In the genomic region with DNA sequence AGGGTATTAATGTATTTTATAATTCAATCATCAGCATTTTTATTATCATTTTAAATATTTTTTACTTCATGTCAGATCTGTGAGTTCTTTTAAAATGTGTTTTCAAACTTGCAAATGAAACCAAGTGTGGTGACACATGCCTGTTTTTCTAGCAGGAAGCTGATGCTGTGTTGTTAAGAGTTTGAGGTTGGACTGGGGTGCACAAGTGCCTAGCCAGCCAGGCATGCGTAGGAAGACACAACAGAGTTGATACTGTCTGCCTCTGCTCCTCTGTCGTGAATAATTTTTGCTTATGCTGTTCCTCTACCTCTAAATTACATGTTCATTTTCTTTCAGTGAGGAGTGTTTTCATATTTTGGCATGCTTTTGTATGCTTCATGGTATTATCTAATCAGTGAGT, we compare ENCODE assay signal across 19 mouse cellular contexts.
DNase-seq lines count a peak whose midpoint lies in the region; ATAC-seq lines count a peak whose summit lies in the region.
"Had no signal": no experiment of that assay in that cellular context is flagged by ENCODE, and none has a peak within 500 bp of the region (broad histone marks: within the 10 kb centered on the region; RNA-seq: fewer than 3 reads in every experiment).

No protein-coding gene starts in this region.

- DNase-seq in lung, postnatal 25 days (ENCODE audit: low spot score) = peak; percentile 10
- DNase-seq in lung, postnatal 36 days = no peak
- peak; percentile 60 for DNase-seq in CD4-positive, CD25-positive, alpha-beta regulatory T cell, adult 2 months (ENCODE audit: low read depth, low spot score)
- DNase-seq in induced T-regulatory cell, adult 2 months (ENCODE audit: low read depth) = peak; percentile 60
- no peak for DNase-seq in spleen, postnatal 14 days (ENCODE audit: low spot score in 2 of 2)
- no peak for DNase-seq in testis, postnatal 14 days (ENCODE audit: low spot score)
- DNase-seq: adrenal gland, adult 2 months; adrenal gland, postnatal 36 days; cerebellum, adult 2 months; cerebellum, postnatal 14 days; gastrocnemius, postnatal 14 days; kidney, adult 18-20 months; kidney, postnatal 36 days; lung, postnatal 4 days; right cerebral cortex, postnatal 14 days; thymus, adult 2 months had no signal

- 0 out of 2 replicates have a peak, but pooled peaks have one; percentile 36 for ATAC-seq in neutrophil, adult 5-6 weeks (ENCODE audit: extremely low read depth, insufficient number of reproducible peaks, low FRiP score, poor library complexity, severe bottlenecking)
- ATAC-seq: midbrain, embryonic 15.5 days; Patski had no signal

Comparison
In these comparisons a context has a peak if more than half of its experiments do, and no peak if none do; other contexts are left out.
1. DNase-seq: peak in lung, postnatal 25 days (single experiment), CD4-positive, CD25-positive, alpha-beta regulatory T cell, adult 2 months (single experiment) and induced T-regulatory cell, adult 2 months (single experiment); none in lung, postnatal 36 days (single experiment), spleen, postnatal 14 days (0 of 2) and testis, postnatal 14 days (single experiment).